Mouse (Mus musculus) liver, adult 2 months (tissue): Measurements from ENCODE around the gene Myh14. TPM values are rescaled to one million over a fixed set of nuclear protein-coding genes. Genes with fewer than 3 reads are reported as not detected.

Source experiments
- DNase-seq: peaks from one replicate; pipeline ENCODE4 v3.0.0-alpha.2; 2011; ENCODE audit warnings: low read depth, low spot score; ENCODE audit errors: extremely low read depth
- H3K27ac ChIP-seq: fragments of 200-500 bp; replicated peaks from 2 replicates; pipeline ENCODE4 v1.5.1; 2012; ENCODE audit warnings: low read depth, mild to moderate bottlenecking, control low read depth, inconsistent platforms, low read length; ENCODE audit not compliant: insufficient read depth
- H3K27me3 ChIP-seq: fragments of 200-500 bp; 2 replicates; pipeline ENCODE4 v1.6.1; 2012; ENCODE audit warnings: mild to moderate bottlenecking, moderate library complexity, low read length, inconsistent platforms; ENCODE audit not compliant: control insufficient read depth, insufficient read depth
- H3K36me3 ChIP-seq: fragments of 200-500 bp; 2 replicates; pipeline ENCODE4 v1.6.1; 2012; ENCODE audit warnings: low read length, inconsistent platforms; ENCODE audit not compliant: control insufficient read depth, insufficient read depth
- H3K4me1 ChIP-seq: fragments of 200-500 bp; 2 replicates; pipeline ENCODE4 v1.6.1; 2011; ENCODE audit warnings: low read length; ENCODE audit not compliant: control insufficient read depth, insufficient read depth
- H3K4me3 ChIP-seq: fragments of 200-500 bp; 2 replicates; pipeline ENCODE4 v1.5.1; 2011; ENCODE audit warnings: low read depth, mild to moderate bottlenecking, control low read depth, low read length, moderate library complexity; ENCODE audit not compliant: insufficient read depth
- H3K79me2 ChIP-seq: fragments of 200-500 bp; 2 replicates; pipeline ENCODE4 v1.6.1; 2012; ENCODE audit warnings: inconsistent platforms, mild to moderate bottlenecking, low read length, moderate library complexity; ENCODE audit not compliant: control insufficient read depth, insufficient read depth
- H3K9ac ChIP-seq: fragments of 200-500 bp; 2 replicates; pipeline ENCODE4 v1.6.1; 2012; ENCODE audit warnings: low read depth, mild to moderate bottlenecking, control low read depth, inconsistent platforms, low read length
- CTCF ChIP-seq: fragments of 200-500 bp; IDR thresholded peaks from 2 replicates; pipeline ENCODE4 v1.5.1; 2011; ENCODE audit warnings: low read depth, low read length, control low read depth
- POLR2A ChIP-seq: fragments of 200-500 bp; IDR thresholded peaks from 2 replicates; pipeline ENCODE4 v1.6.1; 2011; ENCODE audit warnings: low read length, control low read depth; ENCODE audit not compliant: insufficient read depth; ENCODE audit errors: extremely low read depth
- WGBS: fragments of 180-500 bp; shearing (Covaris S2); methylation state at CpG from one replicate; pipeline ENCODE4 v1.1.7; 2018; 5-methylcytosine and 5-hydroxymethylcytosine counted together
- polyA plus RNA-seq: library from polyadenylated mRNA; depleted of rRNA; stranded (reverse); fragments of >200 nt; gene quantifications from 2 replicates; pipeline ENCODE4 v1.2.3, GENCODE M21; 2012; rRNA removed
- total RNA-seq: library from RNA; depleted of rRNA; stranded (reverse); fragments of >200 nt; gene quantifications from 2 replicates; pipeline ENCODE4 v1.2.3, GENCODE M21; 2014; rRNA removed

Gene Myh14
- total and polyA plus RNA-seq, 2 experiments = 5.6 to 7.0 TPM

DNA sequence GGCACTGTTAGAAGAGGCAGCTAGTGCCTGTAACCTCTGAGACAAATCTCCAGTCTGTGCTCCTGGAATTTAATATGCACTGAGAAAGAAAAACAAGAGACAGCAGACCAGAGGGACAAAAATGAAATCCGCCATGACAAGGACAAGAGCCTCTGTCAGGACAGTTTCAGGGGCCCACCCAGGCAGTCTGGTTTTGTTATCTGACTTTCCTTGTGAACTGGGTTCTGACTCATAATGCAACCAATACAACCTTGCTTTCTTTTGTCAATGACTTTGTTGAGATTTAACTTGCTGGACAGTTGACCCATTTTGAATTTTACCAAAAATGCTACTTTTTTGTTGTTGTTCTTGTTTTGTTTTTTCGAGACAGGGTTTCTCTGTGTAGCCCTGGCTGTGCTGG is 113.0 kb downstream of the Myh14 start:
- TF ChIP-seq CTCF = no peak
- no peak for TF ChIP-seq POLR2A
- H3K79me2 ChIP-seq = no peaks in the 10 kb centered on the region
- no peak overlapping the region for H3K9ac ChIP-seq
- peaks cover 4% of the 10 kb centered on the region; the same call in 1 of the 2 replicates for H3K4me1 ChIP-seq
- H3K36me3 ChIP-seq = no peaks in the 10 kb centered on the region
- no peak overlapping the region for H3K27ac ChIP-seq
- WGBS = 67% methylated on average over 2 of the region's 2 CpGs
- DNase-seq = no peak
- H3K27me3 ChIP-seq = no peaks in the 10 kb centered on the region
- no peak overlapping the region for H3K4me3 ChIP-seq

Other genes starting within 250 kb of the Myh14 start
- 0.07 TPM in 1 of 2 replicates, not detected in the other for gene Lrrc4b, start 241.8 kb downstream of the Myh14 start, total RNA-seq
- gene Lrrc4b, start 241.8 kb downstream of the Myh14 start, polyA plus RNA-seq = not detected in 2 replicates
- gene Aspdh, start 205.5 kb downstream of the Myh14 start, total RNA-seq = 146 and 158 TPM in 2 replicates
- 537 and 608 TPM in 2 replicates for gene Aspdh, start 205.5 kb downstream of the Myh14 start, polyA plus RNA-seq
- gene Josd2, start 202.9 kb downstream of the Myh14 start, total RNA-seq = 25.5 and 27.1 TPM in 2 replicates
- gene Josd2, start 202.9 kb downstream of the Myh14 start, polyA plus RNA-seq = 99.7 and 206 TPM in 2 replicates
- 29.7 and 40.5 TPM in 2 replicates for gene Emc10, start 174.3 kb downstream of the Myh14 start, total RNA-seq
- 227 and 287 TPM in 2 replicates for gene Emc10, start 174.3 kb downstream of the Myh14 start, polyA plus RNA-seq
- 1.7 and 1.8 TPM in 2 replicates for gene Fam71e1, start 174.3 kb downstream of the Myh14 start, total RNA-seq
- gene Fam71e1, start 174.3 kb downstream of the Myh14 start, polyA plus RNA-seq = 4.1 and 4.7 TPM in 2 replicates
- gene Mybpc2, start 146.2 kb downstream of the Myh14 start, total RNA-seq = 0.55 TPM in 1 of 2 replicates, not detected in the other
- gene Mybpc2, start 146.2 kb downstream of the Myh14 start, polyA plus RNA-seq = not detected in 2 replicates
- 0.18 and 0.81 TPM in 2 replicates for gene Spib, start 138.8 kb downstream of the Myh14 start, total RNA-seq
- 0.56 and 1.9 TPM in 2 replicates for gene Spib, start 138.8 kb downstream of the Myh14 start, polyA plus RNA-seq
- gene Pold1, start 122.0 kb downstream of the Myh14 start, total RNA-seq = 2.4 and 4.0 TPM in 2 replicates
- 5.2 and 6.5 TPM in 2 replicates for gene Pold1, start 122.0 kb downstream of the Myh14 start, polyA plus RNA-seq
- 21.6 and 30.8 TPM in 2 replicates for gene Nr1h2, start 116.9 kb downstream of the Myh14 start, total RNA-seq
- 74.9 and 80.3 TPM in 2 replicates for gene Nr1h2, start 116.9 kb downstream of the Myh14 start, polyA plus RNA-seq
- gene Napsa, start 98.5 kb downstream of the Myh14 start, total RNA-seq = 0.65 and 1.6 TPM in 2 replicates
- 1.1 and 1.7 TPM in 2 replicates for gene Napsa, start 98.5 kb downstream of the Myh14 start, polyA plus RNA-seq
- gene Kcnc3, start 80.2 kb downstream of the Myh14 start, total RNA-seq = 0.37 and 1.2 TPM in 2 replicates
- gene Kcnc3, start 80.2 kb downstream of the Myh14 start, polyA plus RNA-seq = 4.6 and 5.3 TPM in 2 replicates
- not detected in 2 replicates for gene Izumo2, start 37.9 kb upstream of the Myh14 start, total RNA-seq
- not detected in 2 replicates for gene Izumo2, start 37.9 kb upstream of the Myh14 start, polyA plus RNA-seq
- gene Vrk3, start 77.6 kb upstream of the Myh14 start, total RNA-seq = 8.6 and 12.7 TPM in 2 replicates
- gene Vrk3, start 77.6 kb upstream of the Myh14 start, polyA plus RNA-seq = 31.4 and 34.3 TPM in 2 replicates
- gene Zfp473, start 80.2 kb upstream of the Myh14 start, total RNA-seq = 0.07 and 0.28 TPM in 2 replicates
- 0.04 TPM in 1 of 2 replicates, not detected in the other for gene Zfp473, start 80.2 kb upstream of the Myh14 start, polyA plus RNA-seq
- 4.0 and 5.4 TPM in 2 replicates for gene Nup62, start 145.2 kb upstream of the Myh14 start, total RNA-seq
- 20.4 and 20.6 TPM in 2 replicates for gene Nup62, start 145.2 kb upstream of the Myh14 start, polyA plus RNA-seq
- gene Il4i1, start 145.5 kb upstream of the Myh14 start, total RNA-seq = 0.60 and 0.65 TPM in 2 replicates
- 0.85 and 1.7 TPM in 2 replicates for gene Il4i1, start 145.5 kb upstream of the Myh14 start, polyA plus RNA-seq
- 22.9 and 43.9 TPM in 2 replicates for gene Atf5, start 145.8 kb upstream of the Myh14 start, total RNA-seq
- gene Atf5, start 145.8 kb upstream of the Myh14 start, polyA plus RNA-seq = 727 and 964 TPM in 2 replicates
- gene Akt1s1, start 178.1 kb upstream of the Myh14 start, total RNA-seq = 23.9 and 35.4 TPM in 2 replicates
- 93.9 and 106 TPM in 2 replicates for gene Akt1s1, start 178.1 kb upstream of the Myh14 start, polyA plus RNA-seq
- 20.2 and 31.5 TPM in 2 replicates for gene Tbc1d17, start 178.2 kb upstream of the Myh14 start, total RNA-seq
- 81.1 and 91.6 TPM in 2 replicates for gene Tbc1d17, start 178.2 kb upstream of the Myh14 start, polyA plus RNA-seq
- 20.8 and 24.0 TPM in 2 replicates for gene Pnkp, start 186.3 kb upstream of the Myh14 start, total RNA-seq
- gene Pnkp, start 186.3 kb upstream of the Myh14 start, polyA plus RNA-seq = 42.5 and 45.7 TPM in 2 replicates
- gene Ptov1, start 198.9 kb upstream of the Myh14 start, total RNA-seq = 17.0 and 32.8 TPM in 2 replicates
- gene Ptov1, start 198.9 kb upstream of the Myh14 start, polyA plus RNA-seq = 76.1 and 91.6 TPM in 2 replicates
- 11.6 and 16.6 TPM in 2 replicates for gene Med25, start 221.9 kb upstream of the Myh14 start, total RNA-seq
- gene Med25, start 221.9 kb upstream of the Myh14 start, polyA plus RNA-seq = 114 TPM in 2 replicates
- gene Fuz, start 225.2 kb upstream of the Myh14 start, total RNA-seq = 5.7 and 6.8 TPM in 2 replicates
- gene Fuz, start 225.2 kb upstream of the Myh14 start, polyA plus RNA-seq = 16.6 and 25.1 TPM in 2 replicates